Mouse (Mus musculus): ENCODE measurements around the gene Hpgds. TPM values are rescaled to one million over a fixed set of nuclear protein-coding genes. Genes with fewer than 3 reads are reported as not detected.
A peak's percentile ranks its signal among the peaks of the same experiment; 100 is the strongest.

Gene Hpgds
- 0.12 TPM for polyA plus RNA-seq (2021)

- peaks cover 16% of the 10 kb centered on the region for H3K27me3 ChIP-seq
- ChIA-PET CTCF (interaction anchor here (0.9 to 1.0 kb wide), 2 partner anchors 11 to 309 kb away, joined by 3 to 4 read pairs; no protein-coding TSS in a partner anchor), POLR2A (no interaction called here)
- in situ Hi-C loops (cut with MboI; ENCODE audit: low pct_unique_long_range_greater_than_20kb), result no loop called here
- no peak for TF ChIP-seq CTCF (IDR thresholded peaks at IDR 0.05)
- ATAC-seq (peak; percentile 17), DNase-seq (ENCODE audit: low read depth, low spot score) (no peak)
These were observed at the start of gene Hpgds for GRCm38 (mm10) chr6:65144621-65145205. Gene Hpgds (minus strand): TSS chr6:65144908.

DNA sequence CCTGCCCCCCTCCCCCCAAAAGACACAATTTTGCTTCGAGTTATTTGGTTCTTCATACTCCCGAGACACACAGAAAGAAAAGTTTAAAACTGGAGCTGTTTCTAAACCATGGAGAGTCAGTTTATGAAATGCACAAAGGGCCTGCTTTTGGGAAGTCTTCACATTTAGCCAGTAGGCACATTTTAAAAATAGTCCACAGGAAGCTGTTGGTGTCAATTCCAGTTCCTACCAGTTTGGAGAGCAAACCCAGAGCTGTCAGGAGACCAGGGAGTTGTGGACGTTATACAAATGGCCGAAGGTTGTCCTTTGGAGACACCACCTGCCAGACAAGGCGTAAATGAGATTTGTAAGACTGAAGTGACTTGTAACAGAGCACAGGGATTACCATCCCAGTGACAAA is 20.3 kb upstream of the Hpgds start:
- POLR2A ChIA-PET, result interaction anchor here (0.6 kb wide), 1 partner anchor 31 kb away, joined by 4 read pairs; no protein-coding TSS in a partner anchor
- DNase-seq (ENCODE audit: low read depth, low spot score) (no peak), ATAC-seq (no peak)
- CTCF ChIA-PET, result no interaction called here
- peaks cover 22% of the 10 kb centered on the region for H3K27me3 ChIP-seq
- in situ Hi-C loops (cut with MboI; ENCODE audit: low pct_unique_long_range_greater_than_20kb), result no loop called here
- TF ChIP-seq CTCF (IDR thresholded peaks at IDR 0.05), result no peak

DNA sequence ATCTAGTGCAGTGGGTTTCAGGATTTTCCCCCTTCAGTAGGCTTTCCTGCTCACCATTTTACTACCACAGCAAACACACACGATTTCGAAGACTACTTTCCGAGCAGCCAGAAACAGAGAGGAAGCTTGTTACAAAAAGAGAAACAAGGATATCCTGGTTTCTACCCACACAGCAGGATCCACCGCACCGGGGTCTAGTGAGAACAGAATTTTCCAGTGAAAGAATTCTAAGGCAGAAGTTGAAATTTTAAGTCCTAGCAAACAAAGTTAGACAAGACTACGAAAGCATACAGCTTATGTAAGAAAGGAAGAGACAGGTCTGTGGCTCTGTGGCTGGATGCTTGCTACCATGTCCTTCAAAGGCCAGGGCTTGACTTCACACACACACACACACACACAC is 19.4 kb upstream of the Hpgds start:
- CTCF ChIA-PET, result no interaction called here
- in situ Hi-C loops (cut with MboI; ENCODE audit: low pct_unique_long_range_greater_than_20kb), result no loop called here

GRCm38 (mm10) chr6:65159381-65159942 is 14.8 kb upstream of the Hpgds start:
- peaks cover 9% of the 10 kb centered on the region for H3K27me3 ChIP-seq
- no peak for TF ChIP-seq CTCF (IDR thresholded peaks at IDR 0.05)
- ChIA-PET CTCF (no interaction called here), POLR2A (no interaction called here)
- in situ Hi-C loops (cut with MboI; ENCODE audit: low pct_unique_long_range_greater_than_20kb), result no loop called here
- DNase-seq (ENCODE audit: low read depth, low spot score) (no peak), ATAC-seq (no peak)

More for the DNA sequence above, 19.4 kb upstream of the Hpgds start:
- DNase-seq (ENCODE audit: low read depth, low spot score) (no peak), ATAC-seq (no peak)
- POLR2A ChIA-PET, result no interaction called here
- no peak for TF ChIP-seq CTCF (IDR thresholded peaks at IDR 0.05)
- H3K27me3 ChIP-seq, result peaks cover 17% of the 10 kb centered on the region

- no peak for ATAC-seq
These were observed 12.3 kb upstream of the Hpgds start for GRCm38 (mm10) chr6:65157042-65157441.

DNA sequence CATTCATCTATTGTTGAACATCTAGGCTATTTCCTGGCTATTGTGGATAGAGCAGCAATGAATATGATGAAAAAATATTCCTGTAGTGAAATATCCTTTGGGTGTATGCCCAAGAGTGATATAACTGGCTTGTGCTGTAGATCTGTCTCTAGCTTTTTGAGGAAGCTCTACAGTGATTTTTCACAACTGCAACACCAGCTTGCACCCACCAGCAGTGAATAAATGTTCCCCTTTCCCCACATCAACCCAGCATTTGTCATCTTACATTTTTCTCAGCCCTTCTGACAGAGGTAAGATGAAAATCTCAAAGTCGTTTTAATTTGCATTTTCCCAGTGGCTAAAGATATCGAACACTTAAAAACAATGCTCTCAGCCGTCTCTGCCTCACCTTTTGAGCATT is 8.9 kb upstream of the Hpgds start:
- ChIA-PET CTCF (interaction anchor here (1.1 kb wide), 1 partner anchor 13 kb away, joined by 3 read pairs; no protein-coding TSS in a partner anchor), POLR2A (interaction anchor here (0.7 kb wide), 1 partner anchor 40 kb away, joined by 3 read pairs; no protein-coding TSS in a partner anchor)
- no peak for ATAC-seq
- no peak for DNase-seq (ENCODE audit: low read depth, low spot score)
- in situ Hi-C loops (cut with MboI; ENCODE audit: low pct_unique_long_range_greater_than_20kb), result no loop called here
- TF ChIP-seq CTCF (IDR thresholded peaks at IDR 0.05), result no peak
- H3K27me3 ChIP-seq, result peaks cover 10% of the 10 kb centered on the region

More at GRCm38 (mm10) chr6:65157042-65157441, 12.3 kb upstream of the Hpgds start:
- ChIA-PET CTCF (interaction anchor here (1.3 kb wide), 1 partner anchor 19 kb away, joined by 3 read pairs; no protein-coding TSS in a partner anchor), POLR2A (no interaction called here)
- DNase-seq (ENCODE audit: low read depth, low spot score), result no peak
- TF ChIP-seq CTCF (IDR thresholded peaks at IDR 0.05), result no peak
- no peaks in the 10 kb centered on the region for H3K27me3 ChIP-seq
- in situ Hi-C loops (cut with MboI; ENCODE audit: low pct_unique_long_range_greater_than_20kb), result no loop called here

- ATAC-seq (no peak), DNase-seq (ENCODE audit: low read depth, low spot score) (no peak)
- ChIA-PET CTCF (no interaction called here), POLR2A (no interaction called here)
- in situ Hi-C loops (cut with MboI; ENCODE audit: low pct_unique_long_range_greater_than_20kb), result no loop called here
- peaks cover 17% of the 10 kb centered on the region for H3K27me3 ChIP-seq
- no peak for TF ChIP-seq CTCF (IDR thresholded peaks at IDR 0.05)
These were observed 6.0 kb upstream of the Hpgds start for GRCm38 (mm10) chr6:65150703-65151102.

DNA sequence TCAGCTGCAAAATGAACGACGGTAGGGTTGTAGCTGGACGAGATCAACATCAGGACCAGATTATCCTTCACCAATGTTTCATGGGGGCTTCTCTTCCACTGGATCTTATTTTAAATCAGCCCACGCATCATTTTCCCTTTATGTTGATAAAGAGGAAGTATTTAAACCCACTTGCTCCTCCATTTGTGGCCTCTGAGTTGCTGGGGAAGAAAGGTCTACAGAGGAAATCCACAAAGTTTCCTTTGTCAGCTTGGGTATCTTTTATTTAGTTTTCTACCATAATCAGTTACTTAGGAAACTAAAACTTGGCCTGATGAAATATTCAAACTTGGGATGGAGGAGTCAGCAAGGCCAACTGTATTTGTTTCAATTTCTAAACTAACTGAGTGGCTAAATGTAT is 1.7 kb upstream of the Hpgds start:
- CTCF ChIA-PET, result no interaction called here
- in situ Hi-C loops (cut with MboI; ENCODE audit: low pct_unique_long_range_greater_than_20kb), result no loop called here
- H3K27me3 ChIP-seq, result peaks cover 23% of the 10 kb centered on the region
- no peak for ATAC-seq
- POLR2A ChIA-PET, result no interaction called here
- no peak for TF ChIP-seq CTCF (IDR thresholded peaks at IDR 0.05)
- DNase-seq (ENCODE audit: low read depth, low spot score), result no peak

DNA sequence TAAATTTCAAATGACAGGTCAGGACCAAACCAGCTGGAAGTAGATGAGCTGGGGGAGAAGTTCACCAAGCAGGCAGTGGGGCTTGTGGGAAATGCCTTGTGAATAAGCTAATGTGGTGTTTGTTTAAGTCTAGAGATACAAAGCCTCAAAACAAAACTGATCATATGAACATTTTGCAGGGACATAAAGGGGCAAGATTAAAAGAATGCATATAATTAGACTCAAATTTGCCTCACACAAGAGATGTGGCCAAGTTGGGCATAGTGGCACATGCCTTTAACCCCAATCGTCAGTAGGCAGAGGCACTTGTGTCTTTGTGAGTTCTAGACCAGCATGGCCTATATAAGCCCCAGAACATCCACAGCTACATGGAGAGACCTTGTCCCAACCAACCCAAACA is 2.4 kb downstream of the Hpgds start:
- POLR2A ChIA-PET, result interaction anchor here (0.5 kb wide), 1 partner anchor 1561 kb away, joined by 3 read pairs; no protein-coding TSS in a partner anchor

GRCm38 (mm10) chr6:65140750-65141243 is 3.9 kb downstream of the Hpgds start:
- CTCF ChIA-PET, result interaction anchor here (1.4 to 2.7 kb wide), 2 partner anchors 13 to 15 kb away, joined by 3 to 11 read pairs; no protein-coding TSS in a partner anchor
- no peak for TF ChIP-seq CTCF (IDR thresholded peaks at IDR 0.05)
- POLR2A ChIA-PET, result no interaction called here
- peak; percentile 31 for ATAC-seq
- H3K27me3 ChIP-seq, result peaks cover 19% of the 10 kb centered on the region
- peak; percentile 22 for DNase-seq (ENCODE audit: low read depth, low spot score)
- in situ Hi-C loops (cut with MboI; ENCODE audit: low pct_unique_long_range_greater_than_20kb), result no loop called here

More for the DNA sequence above, 2.4 kb downstream of the Hpgds start:
- H3K27me3 ChIP-seq, result peaks cover 15% of the 10 kb centered on the region
- CTCF ChIA-PET, result interaction anchor here (1.1 kb wide), 1 partner anchor 9 kb away, joined by 4 read pairs; no protein-coding TSS in a partner anchor
- no peak for ATAC-seq
- TF ChIP-seq CTCF (IDR thresholded peaks at IDR 0.05), result no peak
- in situ Hi-C loops (cut with MboI; ENCODE audit: low pct_unique_long_range_greater_than_20kb), result no loop called here
- no peak for DNase-seq (ENCODE audit: low read depth, low spot score)
